Mouse (Mus musculus): Measurements from ENCODE around the gene 1700061G19Rik. TPM values are rescaled to one million over a fixed set of nuclear protein-coding genes. Genes with fewer than 3 reads are reported as not detected.

The 1700061G19Rik gene
- polyA plus RNA-seq, 1 experiment from 2014 or later: 0.12 TPM

DNA sequence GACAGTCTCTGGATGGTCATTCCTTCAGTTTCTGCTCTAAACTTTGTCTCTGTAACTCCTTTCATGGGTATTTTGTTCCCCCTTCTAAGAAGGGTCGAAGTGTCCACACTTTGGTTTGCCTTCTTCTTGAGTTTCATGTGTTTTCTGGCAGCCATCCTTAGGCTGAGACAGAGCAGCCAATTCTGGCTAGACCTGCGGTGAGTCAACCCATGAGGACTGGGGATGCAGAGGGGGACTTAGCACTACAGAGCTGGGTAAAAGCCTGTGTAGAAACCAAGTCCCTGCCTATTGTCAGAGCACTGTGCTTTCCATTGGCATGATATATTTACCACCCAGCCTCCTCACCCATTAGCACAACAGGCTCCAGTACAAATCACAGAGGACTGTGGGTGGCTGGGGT is 41.9 kb downstream of the 1700061G19Rik start:
- Histone ChIP-seq H3K4me2 (ENCODE audit: low read length) (no peak overlapping the region), H3K27ac (ENCODE audit: low read depth) (no peak overlapping the region), H3K27me3 (replicated peaks; ENCODE audit: control insufficient read depth, insufficient read depth, low read length) (no peaks in the 10 kb centered on the region), H3K9me3 (ENCODE audit: control insufficient read depth, low read length) (no peaks in the 10 kb centered on the region), H3K4me3 (ENCODE audit: low read depth, low read length) (no peak overlapping the region), H3K36me3 (ENCODE audit: control insufficient read depth, insufficient read depth, low read length) (peaks cover 78% of the 10 kb centered on the region), H3K9ac (ENCODE audit: low read length) (no peak overlapping the region), H3K4me1 (replicated peaks; ENCODE audit: control insufficient read depth, insufficient read depth, low read length) (no peaks in the 10 kb centered on the region)
- no peak for ATAC-seq (replicated peaks; ENCODE audit: low FRiP score, low TSS enrichment, low read depth)
- DNase-seq (ENCODE audit: low spot score): no peak
- 90% methylated on average over 2 of the region's 2 CpGs for WGBS

GRCm38 (mm10) chr17:56919725-56920124 is 44.4 kb downstream of the 1700061G19Rik start:
- no peak for ATAC-seq (replicated peaks; ENCODE audit: low FRiP score, low TSS enrichment, low read depth)
- H3K27me3 ChIP-seq (replicated peaks; ENCODE audit: control insufficient read depth, insufficient read depth, low read length): no peaks in the 10 kb centered on the region
- 88% methylated on average over 3 of the region's 3 CpGs for WGBS

GRCm38 (mm10) chr17:56925998-56926397 is 50.7 kb downstream of the 1700061G19Rik start:
- H3K4me3 ChIP-seq (ENCODE audit: low read depth, low read length): no peak overlapping the region
- H3K27me3 ChIP-seq (replicated peaks; ENCODE audit: control insufficient read depth, insufficient read depth, low read length): no peaks in the 10 kb centered on the region
- no peak overlapping the region for H3K27ac ChIP-seq (ENCODE audit: low read depth)
- no peak overlapping the region for H3K4me2 ChIP-seq (ENCODE audit: low read length)
- H3K9me3 ChIP-seq (ENCODE audit: control insufficient read depth, low read length): no peaks in the 10 kb centered on the region
- DNase-seq (ENCODE audit: low spot score): no peak
- H3K9ac ChIP-seq (ENCODE audit: low read length): no peak overlapping the region
- H3K36me3 ChIP-seq (ENCODE audit: control insufficient read depth, insufficient read depth, low read length): peaks cover 43% of the 10 kb centered on the region
- ATAC-seq (replicated peaks; ENCODE audit: low FRiP score, low TSS enrichment, low read depth): no peak
- no peaks in the 10 kb centered on the region for H3K4me1 ChIP-seq (replicated peaks; ENCODE audit: control insufficient read depth, insufficient read depth, low read length)
- whole genome bisulfite sequencing: 88% methylated on average over 2 of the region's 2 CpGs

More at GRCm38 (mm10) chr17:56919725-56920124, 44.4 kb downstream of the 1700061G19Rik start:
- no peak overlapping the region for H3K4me3 ChIP-seq (ENCODE audit: low read depth, low read length)
- peaks cover 75% of the 10 kb centered on the region for H3K36me3 ChIP-seq (ENCODE audit: control insufficient read depth, insufficient read depth, low read length)
- no peaks in the 10 kb centered on the region for H3K9me3 ChIP-seq (ENCODE audit: control insufficient read depth, low read length)
- H3K4me2 ChIP-seq (ENCODE audit: low read length): no peak overlapping the region
- H3K4me1 ChIP-seq (replicated peaks; ENCODE audit: control insufficient read depth, insufficient read depth, low read length): no peaks in the 10 kb centered on the region
- H3K27ac ChIP-seq (ENCODE audit: low read depth): no peak overlapping the region
- H3K9ac ChIP-seq (ENCODE audit: low read length): no peak overlapping the region
- DNase-seq (ENCODE audit: low spot score): no peak

- Histone ChIP-seq H3K4me1 (replicated peaks; ENCODE audit: control insufficient read depth, insufficient read depth, low read length) (peaks cover 9% of the 10 kb centered on the region), H3K9me3 (ENCODE audit: control insufficient read depth, low read length) (no peaks in the 10 kb centered on the region), H3K27ac (ENCODE audit: low read depth) (no peak overlapping the region), H3K4me2 (ENCODE audit: low read length) (no peak overlapping the region), H3K4me3 (ENCODE audit: low read depth, low read length) (no peak overlapping the region), H3K9ac (ENCODE audit: low read length) (no peak overlapping the region), H3K27me3 (replicated peaks; ENCODE audit: control insufficient read depth, insufficient read depth, low read length) (no peaks in the 10 kb centered on the region), H3K36me3 (ENCODE audit: control insufficient read depth, insufficient read depth, low read length) (peaks cover 25% of the 10 kb centered on the region)
- ATAC-seq (replicated peaks; ENCODE audit: low FRiP score, low TSS enrichment, low read depth): no peak
- DNase-seq (ENCODE audit: low spot score): no peak
Observed at GRCm38 (mm10) chr17:56929101-56929500, 53.8 kb downstream of the 1700061G19Rik start.

DNA sequence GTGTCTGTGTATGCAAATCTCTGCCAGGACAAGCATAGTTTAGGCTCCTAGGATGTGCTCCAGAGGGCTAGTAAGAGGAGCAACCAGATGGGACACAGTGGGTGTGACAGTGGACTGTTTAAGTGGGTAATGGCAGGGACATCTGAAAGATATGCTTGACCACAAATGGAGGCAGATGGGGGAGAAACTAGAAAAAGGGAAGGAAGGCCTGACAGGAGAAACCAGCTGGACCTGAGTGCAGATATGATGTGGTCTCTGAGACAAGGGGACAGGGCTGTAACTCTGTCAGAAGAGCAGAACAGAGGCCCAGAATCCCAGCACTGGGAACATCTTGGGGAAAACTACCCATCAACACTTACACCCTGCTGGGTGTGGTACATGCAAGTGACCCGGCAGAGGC is 54.3 kb downstream of the 1700061G19Rik start:
- no peak for ATAC-seq (replicated peaks; ENCODE audit: low FRiP score, low TSS enrichment, low read depth)
- Histone ChIP-seq H3K9ac (ENCODE audit: low read length) (no peak overlapping the region), H3K36me3 (ENCODE audit: control insufficient read depth, insufficient read depth, low read length) (peaks cover 20% of the 10 kb centered on the region), H3K4me3 (ENCODE audit: low read depth, low read length) (no peak overlapping the region), H3K9me3 (ENCODE audit: control insufficient read depth, low read length) (no peaks in the 10 kb centered on the region), H3K4me1 (replicated peaks; ENCODE audit: control insufficient read depth, insufficient read depth, low read length) (peaks cover 13% of the 10 kb centered on the region), H3K27ac (ENCODE audit: low read depth) (no peak overlapping the region), H3K27me3 (replicated peaks; ENCODE audit: control insufficient read depth, insufficient read depth, low read length) (no peaks in the 10 kb centered on the region), H3K4me2 (ENCODE audit: low read length) (no peak overlapping the region)
- 81% methylated on average over 1 of the region's 1 CpGs for WGBS
- no peak for DNase-seq (ENCODE audit: low spot score)

DNA sequence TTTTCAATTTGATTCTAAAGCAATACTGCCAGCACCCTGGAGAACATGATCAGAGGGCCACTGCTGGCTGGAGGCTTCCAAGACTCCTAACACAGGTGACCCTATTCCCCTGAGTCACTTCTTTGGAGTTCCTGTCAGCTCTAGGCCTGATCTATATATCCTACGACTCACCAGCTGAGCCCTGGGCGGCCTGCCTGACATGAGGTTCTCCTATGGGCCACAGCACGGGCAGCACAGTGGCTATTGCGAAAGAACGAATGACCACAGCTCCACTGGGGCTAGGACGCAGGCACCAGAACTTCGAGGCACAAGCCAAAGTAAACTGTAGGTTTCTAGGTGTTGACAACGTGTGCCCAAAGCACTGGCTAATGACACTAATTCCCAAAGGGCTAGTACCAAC is 54.7 kb downstream of the 1700061G19Rik start:
- H3K4me3 ChIP-seq (ENCODE audit: low read depth, low read length): no peak overlapping the region
- 86% methylated on average over 8 of the region's 8 CpGs for WGBS
- H3K9ac ChIP-seq (ENCODE audit: low read length): no peak overlapping the region
- H3K4me1 ChIP-seq (replicated peaks; ENCODE audit: control insufficient read depth, insufficient read depth, low read length): peaks cover 14% of the 10 kb centered on the region
- no peaks in the 10 kb centered on the region for H3K27me3 ChIP-seq (replicated peaks; ENCODE audit: control insufficient read depth, insufficient read depth, low read length)
- H3K27ac ChIP-seq (ENCODE audit: low read depth): no peak overlapping the region
- DNase-seq (ENCODE audit: low spot score): no peak
- no peak overlapping the region for H3K4me2 ChIP-seq (ENCODE audit: low read length)
- no peaks in the 10 kb centered on the region for H3K9me3 ChIP-seq (ENCODE audit: control insufficient read depth, low read length)
- peaks cover 16% of the 10 kb centered on the region for H3K36me3 ChIP-seq (ENCODE audit: control insufficient read depth, insufficient read depth, low read length)
- ATAC-seq (replicated peaks; ENCODE audit: low FRiP score, low TSS enrichment, low read depth): no peak

- H3K9ac ChIP-seq (ENCODE audit: low read length): no peak overlapping the region
- no peaks in the 10 kb centered on the region for H3K9me3 ChIP-seq (ENCODE audit: control insufficient read depth, low read length)
- H3K27ac ChIP-seq (ENCODE audit: low read depth): no peak overlapping the region
- H3K4me3 ChIP-seq (ENCODE audit: low read depth, low read length): no peak overlapping the region
- no peaks in the 10 kb centered on the region for H3K27me3 ChIP-seq (replicated peaks; ENCODE audit: control insufficient read depth, insufficient read depth, low read length)
- peak overlapping the region; percentile 87; the same call in 1 of the 2 replicates for H3K4me2 ChIP-seq (ENCODE audit: low read length)
- 95% methylated on average over 2 of the region's 2 CpGs for WGBS
- no peaks in the 10 kb centered on the region for H3K36me3 ChIP-seq (ENCODE audit: control insufficient read depth, insufficient read depth, low read length)
- ATAC-seq (replicated peaks; ENCODE audit: low FRiP score, low TSS enrichment, low read depth) (no peak), DNase-seq (ENCODE audit: low spot score) (no peak)
- peaks cover 14% of the 10 kb centered on the region for H3K4me1 ChIP-seq (replicated peaks; ENCODE audit: control insufficient read depth, insufficient read depth, low read length)
Observed at GRCm38 (mm10) chr17:56933395-56933794, 58.1 kb downstream of the 1700061G19Rik start.

DNA sequence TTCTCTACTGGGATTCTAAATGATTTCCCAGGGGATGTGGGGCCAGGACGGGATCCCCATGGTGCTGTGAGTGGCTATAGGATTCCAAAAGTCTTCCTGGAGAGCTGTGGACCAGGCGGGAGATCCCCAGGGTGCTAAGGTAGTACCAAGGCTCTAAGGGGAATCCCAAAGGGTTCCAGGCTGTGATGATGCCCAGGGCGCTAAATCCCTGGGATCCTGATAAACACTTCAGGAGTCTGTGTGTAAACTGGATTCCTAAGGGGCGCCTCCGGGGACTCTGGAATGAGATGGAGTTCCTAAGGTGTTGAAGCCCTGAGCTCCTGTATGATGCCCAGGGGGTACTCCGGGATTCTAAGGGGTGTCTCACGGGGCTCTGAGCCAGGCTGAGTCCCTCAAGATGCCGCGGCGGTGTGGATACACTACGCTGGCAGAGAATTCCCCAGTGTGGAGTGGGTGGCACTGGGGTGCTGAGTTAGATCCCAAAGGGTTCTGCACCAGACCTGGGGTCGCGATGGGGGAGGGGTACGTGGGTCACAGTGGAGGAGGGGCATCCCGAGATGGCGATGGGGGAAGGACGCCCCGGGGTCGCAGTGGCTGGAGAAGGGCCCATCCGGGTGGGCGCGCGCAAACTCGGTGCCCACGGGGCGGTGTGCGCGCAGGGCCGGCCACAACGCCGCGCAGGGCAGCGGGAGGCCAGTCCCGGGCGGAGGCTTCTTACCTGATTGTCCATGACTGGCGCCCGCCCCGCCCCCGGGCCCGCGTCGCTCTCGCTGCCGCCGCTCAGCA is 59.5 kb downstream of the 1700061G19Rik start:
- Histone ChIP-seq H3K9me3 (ENCODE audit: control insufficient read depth, low read length) (no peaks in the 10 kb centered on the region), H3K36me3 (ENCODE audit: control insufficient read depth, insufficient read depth, low read length) (no peaks in the 10 kb centered on the region), H3K27ac (ENCODE audit: low read depth) (peak overlapping the region; percentile 54; the same call in 1 of the 2 replicates), H3K27me3 (replicated peaks; ENCODE audit: control insufficient read depth, insufficient read depth, low read length) (no peaks in the 10 kb centered on the region), H3K4me2 (ENCODE audit: low read length) (peak overlapping the region; percentile 87), H3K9ac (ENCODE audit: low read length) (peak overlapping the region; percentile 94), H3K4me3 (ENCODE audit: low read depth, low read length) (peak overlapping the region; percentile 91), H3K4me1 (replicated peaks; ENCODE audit: control insufficient read depth, insufficient read depth, low read length) (peaks cover 14% of the 10 kb centered on the region)
- ATAC-seq (replicated peaks; ENCODE audit: low FRiP score, low TSS enrichment, low read depth): peak; percentile 56
- DNase-seq (ENCODE audit: low spot score): no peak
- WGBS: 1% methylated on average over 39 of the region's 45 CpGs

All from intestine, embryonic 14.5 days (tissue).